Mouse (Mus musculus) C2C12 (cell line): Measurements from ENCODE around the gene Slc22a22. TPM values are rescaled to one million over a fixed set of nuclear protein-coding genes. Genes with fewer than 3 reads are reported as not detected.

Experiments
- H3K27me3 ChIP-seq: one replicate; pipeline ENCODE4 v1.6.1; 2011; ENCODE audit not compliant: control insufficient read depth, insufficient read depth, insufficient read length
- H3K36me3 ChIP-seq: one replicate; pipeline ENCODE4 v1.6.1; 2011; ENCODE audit not compliant: control insufficient read depth, insufficient read depth
- H3K4me3 ChIP-seq: one replicate; pipeline ENCODE4 v1.5.1; 2011; ENCODE audit warnings: mild to moderate bottlenecking, control low read depth; ENCODE audit not compliant: poor library complexity, insufficient read depth, severe bottlenecking
- H3K79me2 ChIP-seq: one replicate; pipeline ENCODE4 v1.6.1; 2011; ENCODE audit not compliant: control insufficient read depth, insufficient read depth
- H3K79me3 ChIP-seq: one replicate; pipeline ENCODE4 v1.6.1; 2011; ENCODE audit warnings: low read depth, control low read depth
- H3ac ChIP-seq: one replicate; pipeline ENCODE3; 2011; ENCODE audit warnings: low read depth; ENCODE audit not compliant: control insufficient read depth, insufficient read length
- CEBPB ChIP-seq: IDR thresholded peaks from one replicate; pipeline ENCODE4 v1.6.1; 2011; ENCODE audit warnings: low read depth, mild to moderate bottlenecking, control low read depth, moderate library complexity
- CTCF ChIP-seq: IDR thresholded peaks from one replicate; pipeline ENCODE4 v1.5.1; 2011; ENCODE audit not compliant: control insufficient read depth, insufficient read depth, insufficient read length
- FOSL1 ChIP-seq: IDR thresholded peaks from one replicate; pipeline ENCODE4 v1.8.0; 2011; ENCODE audit warnings: mild to moderate bottlenecking, low read length; ENCODE audit not compliant: poor library complexity, insufficient read depth, severe bottlenecking
- MAX ChIP-seq: IDR thresholded peaks from one replicate; pipeline ENCODE4 v1.6.1; 2011; ENCODE audit warnings: mild to moderate bottlenecking, control low read depth
- MYOD1 ChIP-seq: IDR thresholded peaks from one replicate; pipeline ENCODE4 v1.6.1; 2011; ENCODE audit warnings: low read depth; ENCODE audit not compliant: control insufficient read depth, insufficient read length
- MYOG ChIP-seq: IDR thresholded peaks from one replicate; pipeline ENCODE4 v1.6.1; 2011; ENCODE audit not compliant: control insufficient read depth, insufficient read length; ENCODE audit errors: extremely low read depth
- USF1 ChIP-seq: IDR thresholded peaks from one replicate; pipeline ENCODE4 v1.6.1; 2011; ENCODE audit warnings: low read depth, mild to moderate bottlenecking, control low read depth, moderate library complexity
- long read RNA-seq, 2 experiments: library from polyadenylated mRNA; unstranded; transcript quantifications; one replicate each; pipeline ENCODE4 v2.0.0; 2019 to 2020
- polyA plus RNA-seq: library from polyadenylated mRNA; unstranded; fragments of >200 nt; fragmentation: generic; extraction: Trizol; gene quantifications from one replicate; pipeline ENCODE4 v1.2.1, GENCODE M21; 2012; ENCODE audit warnings: missing spikeins

The Slc22a22 gene
- not detected for polyA plus RNA-seq
- long read RNA-seq, experiment 1, result 0 reads
- long read RNA-seq, experiment 2, partial matches to known transcripts, result 0 of 1 reads
- long read RNA-seq, experiment 2, other reads (novel, unspliced or antisense), result 1 of 1 reads

GRCm38 (mm10) chr15:57477525-57477924, at the start of gene Slc22a22:
TSS of gene Slc22a22 (minus strand) at chr15:57477625.
- Histone ChIP-seq H3K27me3 (peaks cover 4% of the 10 kb centered on the region), H3K4me3 (no peak within 1 kb of the TSS), H3K79me3 (no peaks in the 10 kb centered on the region), H3K79me2 (no peaks in the 10 kb centered on the region), H3ac (no peak within 1 kb of the TSS), H3K36me3 (no peaks in the 10 kb centered on the region)
- no peak for TF ChIP-seq MYOG
- TF ChIP-seq USF1, result no peak

- H3ac ChIP-seq, result no peak overlapping the region
These were observed 46.3 kb upstream of the Slc22a22 start for GRCm38 (mm10) chr15:57523510-57524298.

DNA sequence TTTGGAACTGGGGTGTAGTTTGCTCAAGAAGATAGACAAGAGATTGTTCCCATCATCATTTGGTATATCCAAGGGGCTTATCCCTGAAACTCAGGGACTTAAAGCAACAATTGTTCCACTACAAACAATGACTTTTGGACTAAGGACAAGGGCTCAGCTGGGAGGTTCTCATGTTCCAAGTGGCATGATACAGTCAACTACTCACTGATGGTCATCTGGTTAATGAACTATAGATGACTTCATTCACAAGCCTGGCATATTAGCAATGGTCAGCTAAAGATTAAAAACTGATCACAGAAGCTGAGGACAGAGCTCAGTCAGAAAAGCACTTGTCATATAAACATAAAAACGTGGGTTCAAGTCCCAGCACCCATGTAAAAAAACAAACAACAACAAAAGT, 44.7 kb upstream of the Slc22a22 start:
- TF ChIP-seq CEBPB (no peak), MYOG (no peak), MAX (no peak), CTCF (no peak), FOSL1 (no peak)
- H3K27me3 ChIP-seq, result no peaks in the 10 kb centered on the region
- no peaks in the 10 kb centered on the region for H3K79me3 ChIP-seq
- no peaks in the 10 kb centered on the region for H3K36me3 ChIP-seq
- H3K79me2 ChIP-seq, result no peaks in the 10 kb centered on the region
- no peak overlapping the region for H3ac ChIP-seq
- no peak overlapping the region for H3K4me3 ChIP-seq

More at GRCm38 (mm10) chr15:57523510-57524298, 46.3 kb upstream of the Slc22a22 start:
- Histone ChIP-seq H3K79me2 (no peaks in the 10 kb centered on the region), H3K79me3 (no peaks in the 10 kb centered on the region), H3K27me3 (no peaks in the 10 kb centered on the region), H3K4me3 (no peak overlapping the region), H3K36me3 (no peaks in the 10 kb centered on the region)
- TF ChIP-seq MAX (no peak), FOSL1 (no peak), CTCF (no peak), USF1 (no peak), MYOD1 (no peak), MYOG (no peak), CEBPB (no peak)

- H3ac ChIP-seq, result no peak overlapping the region
- no peaks in the 10 kb centered on the region for H3K36me3 ChIP-seq
These were observed 32.1 kb upstream of the Slc22a22 start for GRCm38 (mm10) chr15:57509185-57510172.

DNA sequence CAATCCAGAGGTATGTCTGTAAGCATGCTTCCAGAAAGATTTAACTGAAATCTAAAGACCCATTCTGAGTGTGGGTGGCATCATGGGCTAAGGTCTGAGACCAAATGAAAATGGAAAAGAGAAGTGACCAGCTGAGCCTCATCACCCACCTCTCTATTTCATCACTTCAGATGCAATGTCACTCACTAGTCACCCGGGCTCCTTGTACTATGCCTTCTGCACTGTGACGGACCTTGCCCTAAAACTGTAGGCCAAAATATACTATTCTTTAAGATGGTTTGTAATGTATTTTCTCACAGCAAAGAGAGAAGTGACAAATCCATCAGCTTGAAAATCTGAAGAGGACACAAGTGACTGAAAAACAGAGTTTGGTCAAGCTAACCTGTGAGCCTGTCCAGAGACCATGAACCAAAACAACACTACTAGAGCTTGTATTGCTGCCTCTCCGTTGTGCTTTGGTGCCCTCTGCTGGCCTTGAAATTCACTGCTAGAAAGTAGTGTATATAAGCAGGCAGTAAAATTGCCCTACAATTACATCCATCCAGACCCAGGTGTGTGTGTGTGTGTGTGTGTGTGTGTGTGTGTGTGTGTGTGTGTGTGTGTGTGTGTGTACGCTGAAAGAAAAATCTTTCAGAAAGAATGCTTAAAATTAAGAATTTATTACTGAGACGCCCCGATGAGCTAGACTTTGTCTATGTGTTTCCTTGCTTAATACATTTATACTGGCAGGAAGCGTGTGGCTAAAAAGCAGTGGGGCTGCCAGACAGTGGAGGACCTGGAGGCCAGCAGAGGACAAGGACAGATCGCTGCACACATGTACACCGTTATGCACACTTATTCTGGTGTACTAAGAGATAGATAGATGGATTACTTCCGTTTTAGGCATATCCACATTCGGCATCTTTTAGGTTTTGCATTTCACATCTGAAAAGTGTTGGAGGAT, 31.1 kb upstream of the Slc22a22 start:
- Histone ChIP-seq H3ac (no peak overlapping the region), H3K79me3 (no peaks in the 10 kb centered on the region), H3K79me2 (no peaks in the 10 kb centered on the region), H3K4me3 (no peak overlapping the region), H3K27me3 (no peaks in the 10 kb centered on the region), H3K36me3 (no peaks in the 10 kb centered on the region)
- TF ChIP-seq CEBPB (no peak), CTCF (peak; percentile 65)

More at GRCm38 (mm10) chr15:57509185-57510172, 32.1 kb upstream of the Slc22a22 start:
- H3K79me3 ChIP-seq, result no peaks in the 10 kb centered on the region
- H3K4me3 ChIP-seq, result no peak overlapping the region
- no peaks in the 10 kb centered on the region for H3K27me3 ChIP-seq
- TF ChIP-seq MYOG (no peak), MAX (no peak), FOSL1 (no peak), MYOD1 (no peak), CEBPB (no peak), USF1 (no peak), CTCF (no peak)
- H3K79me2 ChIP-seq, result no peaks in the 10 kb centered on the region
